Mouse (Mus musculus) adipose tissue, adult 10 weeks (tissue): Measurements from ENCODE around the gene Rbm39. TPM values are rescaled to one million over a fixed set of nuclear protein-coding genes. Genes with fewer than 3 reads are reported as not detected.

Experiments used
- polyA plus RNA-seq: library from polyadenylated mRNA; stranded (reverse); fragments of 350-450 nt; fragmentation: Illumina TruSeq; extraction: RNeasy Lipid Tissue Mini Kit (QIAGEN cat#74804); gene quantifications from one replicate; pipeline ENCODE4 v1.2.3, GENCODE M21; 2014; ENCODE audit warnings: low read depth, low replicate concordance

Rbm39 gene
- polyA plus RNA-seq: 182 TPM

DNA sequence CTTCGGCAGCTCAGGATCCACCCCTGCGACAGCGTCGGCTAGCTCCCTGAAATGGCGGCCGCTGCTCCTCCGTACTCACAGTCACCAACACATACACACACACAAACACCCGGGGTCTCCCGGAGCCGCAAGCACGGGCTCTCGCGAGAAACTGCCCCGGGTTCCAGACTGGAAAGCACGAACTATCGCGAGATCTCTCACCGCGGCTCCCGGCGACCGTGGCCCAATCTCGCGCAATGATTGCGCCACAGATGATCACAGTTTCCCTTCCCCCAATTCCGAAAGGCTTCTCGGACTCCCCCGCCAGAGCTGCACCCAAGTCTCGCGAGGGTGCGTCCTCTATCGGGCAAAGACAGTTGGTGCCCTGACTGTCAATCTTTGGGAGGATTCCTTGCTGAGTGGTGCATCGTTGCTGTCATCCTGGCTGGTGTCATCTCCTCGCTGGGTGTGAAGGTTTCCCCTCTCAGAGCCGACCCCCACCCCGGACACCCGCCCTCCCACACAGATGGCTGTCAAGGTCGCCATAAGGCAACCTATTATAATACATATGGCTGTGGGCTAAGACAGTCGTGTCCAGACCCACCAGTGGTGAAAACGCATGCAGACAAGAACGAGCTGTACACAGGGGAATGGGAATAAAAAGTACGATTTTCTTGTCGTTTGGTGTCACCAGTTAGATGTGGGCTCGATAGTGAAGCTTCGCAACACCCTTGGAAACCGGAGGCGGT is at the start of gene Rbm39:
Gene Rbm39, minus strand, starts transcription at position 145 of the 728 bp plus-strand sequence.

DNA sequence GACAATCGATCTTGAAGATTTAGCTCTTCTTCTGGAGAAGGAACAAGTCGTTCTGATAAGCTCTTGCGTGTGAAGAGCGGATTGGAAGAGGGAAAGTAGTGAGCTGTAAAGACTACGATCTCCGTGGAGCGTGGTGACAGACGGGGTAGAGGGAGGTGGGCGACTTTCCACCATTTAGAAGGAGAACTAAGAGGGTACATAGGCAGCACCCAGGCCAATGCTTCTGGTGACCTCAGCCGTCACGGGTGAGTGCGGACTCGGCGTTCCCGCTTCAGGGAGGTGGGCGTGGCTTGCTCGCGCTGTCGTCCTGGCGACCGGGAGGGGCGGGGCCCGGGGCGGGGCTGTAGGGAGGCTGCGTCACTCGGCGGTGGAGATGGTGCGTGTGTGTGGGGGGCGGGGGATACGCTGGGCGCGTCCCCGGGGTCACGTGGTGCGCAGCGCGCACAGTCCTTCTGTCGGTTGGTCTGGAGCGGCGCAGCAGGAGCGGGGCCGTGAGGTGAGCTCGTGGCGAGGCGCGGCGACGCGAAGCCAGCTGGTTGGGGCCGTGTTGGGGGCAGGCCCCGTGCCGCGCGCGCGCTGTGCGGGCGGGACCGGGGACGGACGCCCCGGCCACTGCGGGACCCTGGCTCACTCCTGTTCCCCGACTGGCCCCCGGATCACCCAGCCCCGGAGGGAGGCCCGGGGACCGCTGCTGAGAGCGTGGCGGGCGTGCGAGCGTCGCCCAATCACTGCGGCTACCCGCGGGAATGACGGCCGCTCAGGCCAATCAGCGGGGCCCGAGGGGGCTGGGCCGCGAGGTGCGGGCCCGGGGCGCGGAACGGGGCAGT is 16.5 kb upstream of the Rbm39 start, which contains the start of gene Phf20:
Gene Phf20, plus strand, starts transcription at position 165 of the 827 bp plus-strand sequence.

DNA sequence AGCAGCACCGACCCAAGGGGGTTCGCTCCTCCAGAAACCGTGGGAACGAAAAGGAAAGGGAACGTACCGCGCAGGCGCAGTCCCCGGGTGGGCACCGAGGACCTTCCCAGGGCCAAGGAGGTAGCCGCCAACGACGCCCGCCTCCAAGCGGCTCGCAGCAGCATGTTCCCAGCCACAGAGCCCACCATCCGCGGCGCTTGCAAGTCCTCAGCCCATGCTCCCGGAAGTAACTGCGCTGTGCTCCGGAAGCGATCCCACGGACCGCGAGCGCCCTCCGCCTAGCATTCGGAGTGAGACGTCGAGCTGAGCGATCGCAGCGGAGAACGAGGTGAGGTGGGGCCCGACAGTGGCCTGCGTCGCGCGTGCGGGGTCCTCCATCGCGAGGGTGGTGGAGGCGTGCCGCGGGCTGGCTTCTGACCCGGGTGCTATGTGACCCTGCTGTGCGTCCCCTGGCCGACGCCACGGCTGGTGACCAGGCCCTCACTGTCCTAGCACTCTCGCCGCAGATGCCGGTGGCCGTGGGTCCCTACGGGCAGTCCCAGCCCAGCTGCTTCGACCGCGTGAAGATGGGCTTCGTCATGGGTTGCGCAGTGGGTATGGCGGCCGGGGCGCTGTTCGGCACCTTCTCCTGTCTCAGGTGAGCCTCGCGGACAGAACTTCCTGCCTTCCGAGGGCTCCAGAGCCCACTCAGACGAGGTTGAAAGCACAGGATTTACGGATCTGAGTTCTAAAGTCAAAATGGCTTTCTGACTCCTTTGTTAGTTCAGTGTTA is 35.9 kb downstream of the Rbm39 start, which contains the start of the genes Romo1 and Nfs1:
Gene Romo1, plus strand, starts transcription at position 87 of the 772 bp plus-strand sequence.
Gene Nfs1, minus strand, starts transcription at position 234 of the 772 bp plus-strand sequence.

DNA sequence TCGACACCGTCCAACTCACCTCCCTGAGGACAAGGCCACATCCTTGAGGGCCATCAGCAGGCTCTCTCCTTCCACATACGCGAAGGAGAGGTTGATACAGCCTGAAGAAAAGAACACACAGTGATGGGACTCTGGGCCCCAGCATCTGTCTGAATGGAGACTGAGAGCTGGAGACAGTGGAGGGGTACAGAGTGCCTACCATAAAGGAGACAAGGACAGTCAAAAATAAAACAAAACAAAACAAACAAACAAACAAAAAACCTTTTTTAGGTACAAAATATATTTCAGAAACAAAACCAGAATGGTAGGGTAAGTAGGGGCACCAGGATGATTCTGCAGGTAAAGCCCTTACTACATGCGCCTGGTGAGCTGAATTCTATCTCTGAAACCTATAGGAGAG is 53.0 kb downstream of the Rbm39 start, which contains the start of gene Gm28036:
Gene Gm28036, minus strand, starts transcription at position 101 of the 400 bp plus-strand sequence.

DNA sequence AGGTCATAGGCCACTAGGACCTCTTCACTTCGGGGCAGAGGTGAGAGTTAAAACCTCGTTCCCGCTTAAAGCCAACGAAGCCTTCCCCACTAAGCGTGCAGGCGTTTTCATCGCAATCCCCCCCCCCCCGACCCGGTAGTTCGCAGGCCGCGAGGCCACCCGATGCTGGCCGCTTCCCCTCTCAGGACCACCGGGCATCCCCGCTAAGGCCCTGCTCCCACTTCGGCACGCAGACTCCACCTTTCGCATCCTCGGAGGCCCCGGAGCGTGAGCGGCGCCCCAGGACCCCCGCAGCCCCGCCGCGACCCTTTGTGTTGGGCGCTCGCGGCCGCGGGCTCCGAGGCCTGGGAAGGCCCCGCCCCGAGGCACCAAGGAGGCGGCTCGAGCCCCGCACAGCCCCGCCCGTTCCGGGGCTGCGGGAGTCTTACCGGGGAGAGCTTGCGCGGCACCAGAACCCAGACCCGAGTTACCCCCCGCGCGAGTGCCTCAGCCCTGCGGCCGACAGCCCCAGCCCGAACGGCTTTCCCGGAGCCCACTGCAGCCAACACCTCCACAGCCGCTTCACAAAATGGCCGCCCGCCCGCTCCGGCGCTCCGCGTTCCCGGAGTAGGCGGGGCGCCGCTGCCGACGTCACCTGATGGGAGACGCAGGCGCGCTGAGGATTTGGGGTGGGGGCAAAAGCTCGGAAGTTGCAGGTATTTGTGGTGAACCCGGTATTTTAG is 68.5 kb downstream of the Rbm39 start, which contains the start of the genes Cpne1 and Rbm12:
Gene Cpne1, minus strand, starts transcription at position 608 of the 722 bp plus-strand sequence.
Gene Rbm12, minus strand, starts transcription at position 621 of the 722 bp plus-strand sequence.

Other genes with a start within 250 kb of the Rbm39 start
- gene Uqcc1, start 249.9 kb downstream of the Rbm39 start, polyA plus RNA-seq: 50.0 TPM
- not detected for gene Gm15557, start 239.5 kb downstream of the Rbm39 start, polyA plus RNA-seq
- gene Gdf5, start 234.9 kb downstream of the Rbm39 start, polyA plus RNA-seq: 0.42 TPM
- 26.5 TPM for gene Cep250, start 223.8 kb downstream of the Rbm39 start, polyA plus RNA-seq
- gene 6430550D23Rik, start 172.3 kb downstream of the Rbm39 start, polyA plus RNA-seq: 3.1 TPM
- gene Ergic3, start 172.2 kb downstream of the Rbm39 start, polyA plus RNA-seq: 199 TPM
- gene Fer1l4, start 127.3 kb downstream of the Rbm39 start, polyA plus RNA-seq: 5.1 TPM
- 7.4 TPM for gene Spag4, start 115.1 kb downstream of the Rbm39 start, polyA plus RNA-seq
- 29.0 TPM for gene Cpne1, start 68.3 kb downstream of the Rbm39 start, polyA plus RNA-seq
- gene Rbm12, start 68.3 kb downstream of the Rbm39 start, polyA plus RNA-seq: 9.8 TPM
- gene Gm28036, start 53.1 kb downstream of the Rbm39 start, polyA plus RNA-seq: 12.3 TPM
- 219 TPM for gene Romo1, start 36.2 kb downstream of the Rbm39 start, polyA plus RNA-seq
- 44.4 TPM for gene Nfs1, start 36.1 kb downstream of the Rbm39 start, polyA plus RNA-seq
- gene Phf20, start 16.2 kb upstream of the Rbm39 start, polyA plus RNA-seq: 15.1 TPM
- 5.7 TPM for gene Cnbd2, start 132.1 kb upstream of the Rbm39 start, polyA plus RNA-seq
- gene Scand1, start 132.5 kb upstream of the Rbm39 start, polyA plus RNA-seq: 39.8 TPM
- 30.1 TPM for gene Epb41l1, start 240.7 kb upstream of the Rbm39 start, polyA plus RNA-seq